Mouse (Mus musculus) midbrain, embryonic 15.5 days (tissue): ENCODE data around the gene Shc3. TPM values are rescaled to one million over a fixed set of nuclear protein-coding genes. Genes with fewer than 3 reads are reported as not detected.

Experiments
- ATAC-seq: fragments of 200-750 bp; cut with Nextera tagmentation; replicated peaks from 2 replicates; pipeline ENCODE4 v1.8.0; 2017; ENCODE audit warnings: moderate TSS enrichment
- H3K27ac ChIP-seq: fragments of 300-500 bp; sonication (generic); 2 replicates; pipeline ENCODE4 v1.5.1; 2015; ENCODE audit warnings: mild to moderate bottlenecking, inconsistent platforms
- H3K27me3 ChIP-seq: fragments of 300-500 bp; sonication (generic); replicated peaks from 2 replicates; pipeline ENCODE4 v1.6.1; 2015; ENCODE audit warnings: inconsistent platforms
- H3K36me3 ChIP-seq: fragments of 300-500 bp; sonication (generic); replicated peaks from 2 replicates; pipeline ENCODE4 v1.6.1; 2015; ENCODE audit warnings: inconsistent platforms
- H3K4me1 ChIP-seq: fragments of 300-500 bp; sonication (generic); 2 replicates; pipeline ENCODE4 v1.6.1; 2015; ENCODE audit warnings: inconsistent platforms
- H3K4me2 ChIP-seq: fragments of 300-500 bp; sonication (generic); 2 replicates; pipeline ENCODE4 v1.6.1; 2015; ENCODE audit warnings: inconsistent platforms, mild to moderate bottlenecking, moderate library complexity
- H3K4me3 ChIP-seq: fragments of 300-500 bp; sonication (generic); 2 replicates; pipeline ENCODE4 v1.5.1; 2015; ENCODE audit warnings: mild to moderate bottlenecking, inconsistent platforms
- H3K9ac ChIP-seq: fragments of 300-500 bp; sonication (generic); 2 replicates; pipeline ENCODE4 v1.6.1; 2015; ENCODE audit warnings: mild to moderate bottlenecking, inconsistent platforms
- H3K9me3 ChIP-seq: fragments of 300-500 bp; sonication (generic); 2 replicates; pipeline ENCODE4 v1.6.1; 2016; ENCODE audit warnings: inconsistent platforms
- WGBS: fragments of 180-500 bp; shearing (Covaris S2); methylation state at CpG from one replicate; pipeline ENCODE4 v1.1.7; 2015; ENCODE audit warnings: mixed read lengths; 5-methylcytosine and 5-hydroxymethylcytosine counted together
- polyA plus RNA-seq: library from polyadenylated mRNA; unstranded; fragments of >200 nt; fragmentation: Nextera tagmentation; extraction: Ambion mirVana; gene quantifications from 2 replicates; pipeline ENCODE4 v1.2.1, GENCODE M21; 2015

The Shc3 gene
- polyA plus RNA-seq, 1 experiment from 2014 or later, result 8.1 TPM

- 72% methylated on average over 14 of the region's 14 CpGs for WGBS
- no peak overlapping the region for H3K27ac ChIP-seq
- no peak overlapping the region for H3K4me3 ChIP-seq
- H3K4me2 ChIP-seq, result no peak overlapping the region
- H3K4me1 ChIP-seq, result no peaks in the 10 kb centered on the region
- no peaks in the 10 kb centered on the region for H3K9me3 ChIP-seq
- no peak; the same call in 1 of the 2 replicates for ATAC-seq
- no peak overlapping the region for H3K9ac ChIP-seq
- no peaks in the 10 kb centered on the region for H3K36me3 ChIP-seq
- H3K27me3 ChIP-seq, result no peaks in the 10 kb centered on the region
Observed at GRCm38 (mm10) chr13:51466117-51466841, 102.9 kb downstream of the Shc3 start.

- H3K4me3 ChIP-seq, result no peak overlapping the region
- no peak overlapping the region for H3K9ac ChIP-seq
- no peak overlapping the region for H3K4me2 ChIP-seq
- H3K27ac ChIP-seq, result no peak overlapping the region
- no peaks in the 10 kb centered on the region for H3K27me3 ChIP-seq
- ATAC-seq, result no peak
- WGBS, result 67% methylated on average over 4 of the region's 4 CpGs
- H3K9me3 ChIP-seq, result no peaks in the 10 kb centered on the region
- H3K36me3 ChIP-seq, result no peaks in the 10 kb centered on the region
- no peaks in the 10 kb centered on the region for H3K4me1 ChIP-seq
Observed at GRCm38 (mm10) chr13:51464294-51464693, 104.9 kb downstream of the Shc3 start.

- Histone ChIP-seq H3K27ac (no peak overlapping the region), H3K27me3 (no peaks in the 10 kb centered on the region), H3K4me2 (no peak overlapping the region), H3K4me1 (no peaks in the 10 kb centered on the region), H3K4me3 (no peak overlapping the region), H3K9me3 (no peaks in the 10 kb centered on the region), H3K9ac (no peak overlapping the region), H3K36me3 (no peaks in the 10 kb centered on the region)
- 48% methylated on average over 4 of the region's 4 CpGs for WGBS
- no peak; the same call in 1 of the 2 replicates for ATAC-seq
Observed at GRCm38 (mm10) chr13:51456190-51456878, 112.9 kb downstream of the Shc3 start.

GRCm38 (mm10) chr13:51446550-51446949, 122.7 kb downstream of the Shc3 start:
- Histone ChIP-seq H3K4me3 (no peak overlapping the region), H3K4me2 (no peak overlapping the region), H3K9ac (no peak overlapping the region), H3K4me1 (no peaks in the 10 kb centered on the region), H3K27me3 (no peaks in the 10 kb centered on the region), H3K36me3 (no peaks in the 10 kb centered on the region), H3K9me3 (no peaks in the 10 kb centered on the region), H3K27ac (no peak overlapping the region)
- no peak for ATAC-seq
- WGBS, result 82% methylated on average over 4 of the region's 4 CpGs

DNA sequence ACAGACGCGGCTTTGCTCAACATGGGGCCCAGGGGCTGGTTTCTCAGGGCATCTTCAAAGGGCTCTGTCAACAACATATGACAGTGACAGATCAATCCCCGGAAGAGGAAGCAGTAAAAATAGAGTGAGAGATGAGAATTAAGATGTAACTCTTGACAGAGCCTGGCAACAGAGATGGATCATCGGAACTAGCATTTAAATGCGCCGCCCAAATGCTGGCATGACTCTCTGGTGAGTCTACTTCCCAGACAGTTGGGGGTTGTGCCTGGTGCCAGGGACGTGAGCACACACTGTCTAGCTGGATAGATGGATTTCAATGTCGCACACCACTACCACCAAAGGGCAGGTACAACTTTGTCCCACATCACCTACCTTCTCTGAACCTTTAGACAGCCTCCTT, 126.3 kb downstream of the Shc3 start:
- no peak overlapping the region for H3K9ac ChIP-seq
- H3K4me3 ChIP-seq, result no peak overlapping the region
- WGBS, result 80% methylated on average over 8 of the region's 8 CpGs
- H3K27ac ChIP-seq, result no peak overlapping the region
- H3K4me2 ChIP-seq, result no peak overlapping the region
- no peaks in the 10 kb centered on the region for H3K27me3 ChIP-seq
- H3K4me1 ChIP-seq, result no peaks in the 10 kb centered on the region
- no peak for ATAC-seq
- H3K36me3 ChIP-seq, result no peaks in the 10 kb centered on the region
- H3K9me3 ChIP-seq, result no peaks in the 10 kb centered on the region

DNA sequence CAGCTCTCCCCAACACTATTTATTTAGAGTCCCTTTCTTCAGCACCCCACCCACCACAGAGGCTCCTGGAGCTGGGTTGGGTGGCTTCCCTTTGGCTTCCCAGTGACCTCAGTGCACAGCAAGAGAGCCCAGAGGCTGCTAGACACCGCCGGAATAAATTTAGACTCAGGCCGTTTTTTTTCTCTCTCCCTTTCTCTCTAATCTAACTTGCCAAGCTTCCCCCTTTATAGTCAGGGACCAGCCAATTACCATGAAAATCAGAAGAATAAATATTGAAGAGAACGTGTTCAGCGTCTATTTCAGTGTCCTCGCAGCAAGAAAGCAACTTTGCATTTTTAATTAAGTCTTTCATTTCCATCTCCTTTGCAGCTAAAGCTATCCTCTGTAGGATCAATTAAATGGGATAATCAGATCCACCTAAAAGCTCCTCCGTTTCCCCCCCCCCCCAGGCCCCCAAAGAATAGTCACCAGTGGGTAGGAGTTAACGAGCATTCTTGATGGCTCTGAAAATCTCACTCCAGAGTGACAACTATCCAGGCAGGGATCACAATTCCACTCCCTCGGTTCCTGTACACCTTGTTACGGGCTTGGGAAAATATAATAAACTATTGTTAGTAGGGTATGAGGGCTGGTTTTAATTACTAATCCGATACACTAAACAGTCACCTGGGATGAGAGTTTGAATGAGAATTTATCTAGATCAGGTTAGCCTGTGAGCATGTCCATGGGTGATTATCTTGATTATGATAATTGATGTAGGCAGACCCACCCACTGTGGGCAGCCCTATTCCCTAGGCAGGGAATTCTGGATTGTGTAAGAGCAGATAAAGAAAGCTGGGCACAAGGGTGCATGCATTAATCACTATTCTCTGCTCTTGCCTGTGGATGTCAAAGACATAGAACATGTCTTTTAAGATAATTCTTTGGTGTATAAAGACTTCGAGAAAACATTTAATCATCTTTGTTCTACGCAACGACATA, 131.8 kb downstream of the Shc3 start:
- Histone ChIP-seq H3K27me3 (no peaks in the 10 kb centered on the region), H3K36me3 (no peaks in the 10 kb centered on the region), H3K4me3 (no peak overlapping the region), H3K9ac (no peak overlapping the region), H3K4me2 (no peak overlapping the region), H3K4me1 (peaks cover 7% of the 10 kb centered on the region), H3K9me3 (no peaks in the 10 kb centered on the region), H3K27ac (peak overlapping the region; percentile 63)
- ATAC-seq, result peak; percentile 71
- 36% methylated on average over 14 of the region's 14 CpGs for WGBS

GRCm38 (mm10) chr13:51435146-51435545, 134.1 kb downstream of the Shc3 start:
- no peaks in the 10 kb centered on the region for H3K27me3 ChIP-seq
- H3K4me3 ChIP-seq, result no peak overlapping the region
- no peak overlapping the region for H3K4me2 ChIP-seq
- no peaks in the 10 kb centered on the region for H3K36me3 ChIP-seq
- 90% methylated on average over 2 of the region's 2 CpGs for WGBS
- peaks cover 7% of the 10 kb centered on the region for H3K4me1 ChIP-seq
- no peaks in the 10 kb centered on the region for H3K9me3 ChIP-seq
- no peak overlapping the region for H3K27ac ChIP-seq
- H3K9ac ChIP-seq, result no peak overlapping the region
- no peak for ATAC-seq

DNA sequence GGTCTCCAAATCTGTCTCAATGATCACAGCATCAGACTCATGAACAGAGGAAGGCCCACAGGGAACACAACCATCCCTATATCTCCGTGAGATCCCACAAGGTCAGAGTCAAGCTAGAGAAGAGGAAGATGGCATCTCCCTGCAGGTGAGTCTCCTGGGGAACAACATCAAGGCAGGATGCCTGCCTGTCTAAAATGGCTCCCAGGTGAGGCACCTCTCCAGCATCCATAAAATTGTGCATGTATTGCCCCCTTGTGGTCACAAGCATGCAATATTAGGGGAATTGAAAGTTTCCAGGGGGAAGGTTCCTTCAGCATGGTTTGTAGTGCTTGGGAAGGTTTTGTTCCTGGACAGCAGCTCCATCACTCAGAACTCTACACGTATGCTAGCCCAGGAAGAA, 134.8 kb downstream of the Shc3 start:
- no peak overlapping the region for H3K27ac ChIP-seq
- no peaks in the 10 kb centered on the region for H3K36me3 ChIP-seq
- 66% methylated on average over 2 of the region's 2 CpGs for WGBS
- H3K4me1 ChIP-seq, result peaks cover 7% of the 10 kb centered on the region
- no peak overlapping the region for H3K9ac ChIP-seq
- no peak overlapping the region for H3K4me2 ChIP-seq
- ATAC-seq, result no peak
- H3K27me3 ChIP-seq, result no peaks in the 10 kb centered on the region
- no peak overlapping the region for H3K4me3 ChIP-seq
- H3K9me3 ChIP-seq, result no peaks in the 10 kb centered on the region

DNA sequence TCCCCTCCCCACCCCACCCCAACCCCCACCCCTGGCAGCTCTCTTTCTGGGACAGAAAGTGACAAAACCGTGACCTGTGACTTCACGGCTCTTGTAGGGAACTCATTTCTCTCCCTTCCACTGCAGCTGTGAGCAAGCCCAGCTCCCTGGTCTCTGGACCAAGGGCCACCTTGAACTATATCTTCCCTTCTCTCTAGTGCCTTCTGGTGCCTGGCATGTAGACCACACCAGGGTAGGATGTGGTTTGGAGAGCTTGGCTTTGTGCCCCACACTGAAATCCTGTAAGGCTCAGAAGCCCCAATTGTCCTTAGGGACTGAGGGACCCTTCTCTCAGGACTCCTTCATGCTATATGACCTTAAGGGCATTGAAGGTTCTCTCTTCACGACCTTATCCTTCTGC, 135.8 kb downstream of the Shc3 start:
- H3K27ac ChIP-seq, result no peak overlapping the region
- no peak for ATAC-seq
- H3K4me2 ChIP-seq, result no peak overlapping the region
- no peak overlapping the region for H3K4me3 ChIP-seq
- peaks cover 7% of the 10 kb centered on the region for H3K4me1 ChIP-seq
- H3K27me3 ChIP-seq, result no peaks in the 10 kb centered on the region
- 69% methylated on average over 3 of the region's 3 CpGs for WGBS
- no peaks in the 10 kb centered on the region for H3K9me3 ChIP-seq
- no peaks in the 10 kb centered on the region for H3K36me3 ChIP-seq
- no peak overlapping the region for H3K9ac ChIP-seq

DNA sequence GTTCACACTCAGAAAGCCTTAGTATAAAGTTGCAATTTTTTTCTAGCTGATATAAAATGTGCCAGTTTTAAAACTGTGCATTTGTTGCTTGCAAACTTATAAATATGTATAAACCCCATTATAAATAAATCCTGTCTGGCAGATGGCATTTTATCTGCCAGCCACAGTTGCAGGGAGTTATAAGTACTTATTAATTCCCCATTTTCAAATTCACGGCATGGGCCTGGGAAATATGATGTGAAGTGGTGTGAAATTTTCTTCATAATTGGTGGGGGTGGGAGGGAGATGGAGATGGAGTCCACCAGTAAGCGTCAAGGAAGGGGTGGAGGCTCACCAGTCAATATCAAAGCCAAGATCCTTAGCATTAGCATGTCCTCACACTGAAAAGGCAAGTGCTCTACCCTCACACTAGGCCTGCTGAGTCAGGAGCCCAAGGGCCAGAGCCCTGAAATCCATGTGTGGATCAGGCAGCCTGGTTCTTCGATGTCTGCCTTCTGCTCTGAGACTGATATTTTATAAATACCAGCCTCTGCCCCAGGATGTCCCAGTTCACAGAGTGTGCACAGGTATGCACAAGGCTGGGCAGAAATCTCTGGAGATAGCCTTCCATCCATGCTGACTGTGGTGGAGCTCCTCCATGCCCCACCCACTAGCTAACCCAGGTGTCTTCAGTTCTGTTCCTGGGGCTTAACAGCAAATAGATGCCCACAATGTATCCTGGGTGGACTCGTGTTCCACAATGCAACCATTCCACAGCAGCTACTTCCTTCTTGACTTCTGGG, 143.4 kb downstream of the Shc3 start:
- peak overlapping the region; percentile 48 for H3K27ac ChIP-seq

GRCm38 (mm10) chr13:51424647-51425046, 144.6 kb downstream of the Shc3 start:
- H3K36me3 ChIP-seq, result no peaks in the 10 kb centered on the region
- no peaks in the 10 kb centered on the region for H3K27me3 ChIP-seq
- H3K9ac ChIP-seq, result no peak overlapping the region
- H3K4me3 ChIP-seq, result no peak overlapping the region
- WGBS, result 24% methylated on average over 5 of the region's 5 CpGs
- H3K9me3 ChIP-seq, result no peaks in the 10 kb centered on the region
- H3K4me1 ChIP-seq, result peaks cover 8% of the 10 kb centered on the region; the same call in 1 of the 2 replicates
- H3K27ac ChIP-seq, result no peak overlapping the region
- H3K4me2 ChIP-seq, result no peak overlapping the region
- 0 out of 2 replicates have a peak, but pooled peaks have one; percentile 18 for ATAC-seq

More for the DNA sequence above, 143.4 kb downstream of the Shc3 start:
- no peaks in the 10 kb centered on the region for H3K36me3 ChIP-seq
- H3K4me1 ChIP-seq, result peaks cover 8% of the 10 kb centered on the region; the same call in 1 of the 2 replicates
- H3K4me2 ChIP-seq, result no peak overlapping the region
- no peak overlapping the region for H3K9ac ChIP-seq
- H3K27me3 ChIP-seq, result no peaks in the 10 kb centered on the region
- no peaks in the 10 kb centered on the region for H3K9me3 ChIP-seq
- no peak overlapping the region for H3K4me3 ChIP-seq
- 60% methylated on average over 4 of the region's 4 CpGs for whole genome bisulfite sequencing
- ATAC-seq, result peak; percentile 69
